Mouse (Mus musculus) E14TG2a.4 (cell line): ENCODE data around the gene Id1.

Experiments used
- H3K27me3 ChIP-seq: 2 replicates; pipeline ENCODE4 v1.6.1; 2014; ENCODE audit warnings: low read length, control low read depth; ENCODE audit not compliant: insufficient read depth
- H3K36me3 ChIP-seq: 2 replicates; pipeline ENCODE4 v1.6.1; 2014; ENCODE audit warnings: low read length, control low read depth; ENCODE audit not compliant: insufficient read depth
- H3K4me1 ChIP-seq: replicated peaks from 2 replicates; pipeline ENCODE4 v1.6.1; 2014; ENCODE audit warnings: low read depth, low read length, control low read depth
- H3K4me3 ChIP-seq: replicated peaks from 2 replicates; pipeline ENCODE4 v1.5.1; 2014; ENCODE audit warnings: mild to moderate bottlenecking, low read length
- H3K9me3 ChIP-seq: 2 replicates; pipeline ENCODE4 v1.6.1; 2014; ENCODE audit warnings: low read length, control low read depth
- CTCF ChIP-seq: conservative IDR thresholded peaks from 2 replicates; pipeline ENCODE4 v1.5.1; 2014; ENCODE audit warnings: low read length
- NANOG ChIP-seq: IDR thresholded peaks from 2 replicates; pipeline ENCODE4 v1.6.1; 2014; ENCODE audit warnings: borderline replicate concordance, low read length, mixed read lengths
- POU5F1 ChIP-seq: IDR thresholded peaks from 2 replicates; pipeline ENCODE4 v1.6.1; 2014; ENCODE audit warnings: low read length, borderline replicate concordance

The Id1 gene

GRCm38 (mm10) chr2:152736748-152737147, 697 bp downstream of the Id1 start:
- Histone ChIP-seq H3K4me3 (peak overlapping the region; percentile 86), H3K36me3 (peaks cover 7% of the 10 kb centered on the region; the same call in 1 of the 2 replicates), H3K27me3 (peaks cover 8% of the 10 kb centered on the region), H3K4me1 (peaks cover 87% of the 10 kb centered on the region), H3K9me3 (no peaks in the 10 kb centered on the region)
- no peak for TF ChIP-seq CTCF
- TF ChIP-seq NANOG = no peak
- no peak for TF ChIP-seq POU5F1

GRCm38 (mm10) chr2:152737306-152738221, 1.5 kb downstream of the Id1 start:
- TF ChIP-seq NANOG (peak; percentile 51), CTCF (no peak)
- no peaks in the 10 kb centered on the region for H3K9me3 ChIP-seq
- peak overlapping the region; percentile 86 for H3K4me3 ChIP-seq
- peaks cover 8% of the 10 kb centered on the region for H3K27me3 ChIP-seq
- H3K4me1 ChIP-seq = peaks cover 88% of the 10 kb centered on the region
- peaks cover 7% of the 10 kb centered on the region; the same call in 1 of the 2 replicates for H3K36me3 ChIP-seq

GRCm38 (mm10) chr2:152738341-152738740, 2.3 kb downstream of the Id1 start:
- H3K4me3 ChIP-seq = peak overlapping the region; percentile 86
- H3K4me1 ChIP-seq = peaks cover 83% of the 10 kb centered on the region
- TF ChIP-seq NANOG (no peak), CTCF (no peak), POU5F1 (no peak)
- peaks cover 7% of the 10 kb centered on the region; the same call in 1 of the 2 replicates for H3K36me3 ChIP-seq
- no peaks in the 10 kb centered on the region for H3K9me3 ChIP-seq
- H3K27me3 ChIP-seq = peaks cover 8% of the 10 kb centered on the region

- Histone ChIP-seq H3K4me3 (peak overlapping the region; percentile 86), H3K9me3 (no peaks in the 10 kb centered on the region), H3K36me3 (peaks cover 7% of the 10 kb centered on the region; the same call in 1 of the 2 replicates), H3K4me1 (peaks cover 74% of the 10 kb centered on the region), H3K27me3 (peaks cover 8% of the 10 kb centered on the region)
- no peak for TF ChIP-seq NANOG
- no peak for TF ChIP-seq POU5F1
- no peak for TF ChIP-seq CTCF
Observed at GRCm38 (mm10) chr2:152739031-152739841, 3.2 kb downstream of the Id1 start.

- Histone ChIP-seq H3K27me3 (peaks cover 8% of the 10 kb centered on the region), H3K4me1 (peaks cover 68% of the 10 kb centered on the region), H3K9me3 (no peaks in the 10 kb centered on the region), H3K4me3 (peak overlapping the region; percentile 75), H3K36me3 (peaks cover 7% of the 10 kb centered on the region; the same call in 1 of the 2 replicates)
- TF ChIP-seq POU5F1 = no peak
- TF ChIP-seq CTCF = no peak
- no peak for TF ChIP-seq NANOG
Observed at GRCm38 (mm10) chr2:152739842-152740260, 3.8 kb downstream of the Id1 start.

- H3K4me1 ChIP-seq = peaks cover 64% of the 10 kb centered on the region
- no peak overlapping the region for H3K4me3 ChIP-seq
- TF ChIP-seq POU5F1 (no peak), NANOG (no peak), CTCF (no peak)
- no peaks in the 10 kb centered on the region for H3K9me3 ChIP-seq
- H3K36me3 ChIP-seq = peaks cover 7% of the 10 kb centered on the region; the same call in 1 of the 2 replicates
- peaks cover 8% of the 10 kb centered on the region for H3K27me3 ChIP-seq
Observed at GRCm38 (mm10) chr2:152740490-152740889, 4.4 kb downstream of the Id1 start.

- Histone ChIP-seq H3K36me3 (peaks cover 7% of the 10 kb centered on the region; the same call in 1 of the 2 replicates), H3K4me1 (peaks cover 54% of the 10 kb centered on the region), H3K4me3 (peak overlapping the region; percentile 63), H3K9me3 (no peaks in the 10 kb centered on the region), H3K27me3 (peaks cover 7% of the 10 kb centered on the region)
- TF ChIP-seq POU5F1 = no peak
- TF ChIP-seq CTCF = no peak
- no peak for TF ChIP-seq NANOG
Observed at GRCm38 (mm10) chr2:152741153-152742041, 5.3 kb downstream of the Id1 start.
